23 mouse cellular contexts compared by ENCODE assay signal in the genomic region with DNA sequence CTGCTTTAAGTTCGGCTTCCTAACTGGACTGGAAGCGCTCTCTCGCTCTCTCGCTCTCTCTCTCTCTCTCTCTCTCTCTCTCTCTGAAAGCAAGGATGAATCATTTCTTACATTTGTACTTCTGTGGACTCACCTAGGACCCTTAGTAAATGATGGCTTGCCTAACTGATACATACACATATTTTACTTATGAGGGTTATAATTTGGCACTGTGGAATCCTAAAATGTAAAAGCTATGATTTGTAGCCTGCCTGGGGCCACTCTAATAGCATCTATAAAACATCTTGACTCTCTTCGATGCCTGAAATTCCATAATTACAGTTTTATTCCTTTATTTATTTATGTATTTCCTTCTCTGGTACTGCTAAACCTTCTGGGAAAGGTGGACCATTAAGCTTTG. TPM values are rescaled to one million over a fixed set of nuclear protein-coding genes. Genes with fewer than 3 reads are reported as not detected.
DNase-seq lines count a peak whose midpoint lies in the region; ATAC-seq and TF ChIP-seq lines count a peak whose summit lies in the region.
"Had no signal": no experiment of that assay in that cellular context is flagged by ENCODE, and none has a peak within 500 bp of the region (broad histone marks: within the 10 kb centered on the region; RNA-seq: fewer than 3 reads in every experiment).

No protein-coding gene starts in this region.

- no peak for ATAC-seq in kidney, postnatal 0 days (replicated peaks; ENCODE audit: low FRiP score, low read depth)
- ATAC-seq in midbrain, embryonic 13.5 days: no peak
- ATAC-seq in neural tube, embryonic 14.5 days (ENCODE audit: low read depth): peak; percentile 69; the same call in 1 of the 2 replicates
- ATAC-seq in neural tube, embryonic 15.5 days (ENCODE audit: low FRiP score): peak; percentile 56
- no peak for ATAC-seq in liver, embryonic 12.5 days

- H3K27ac ChIP-seq in kidney, postnatal 0 days: no peak overlapping the region
- H3K27ac ChIP-seq in midbrain, embryonic 10.5 days (replicated peaks): peak overlapping the region; percentile 38; the same call in 1 of the 2 replicates
- H3K27ac ChIP-seq in midbrain, embryonic 13.5 days: no peak overlapping the region
- H3K27ac ChIP-seq in neural tube, embryonic 14.5 days (ENCODE audit: low read depth, low read length): no peak overlapping the region
- no peak overlapping the region for H3K27ac ChIP-seq in neural tube, embryonic 15.5 days (replicated peaks)
- no peak overlapping the region for H3K27ac ChIP-seq in liver, embryonic 12.5 days
- H3K27ac ChIP-seq: embryonic facial prominence, embryonic 13.5 days; embryonic facial prominence, embryonic 15.5 days; forebrain, embryonic 10.5 days; forebrain, embryonic 12.5 days had no signal

- H3K9me3 ChIP-seq in kidney, postnatal 0 days (replicated peaks; ENCODE audit: low read length): no peaks in the 10 kb centered on the region
- H3K9me3 ChIP-seq in midbrain, embryonic 10.5 days (replicated peaks): no peaks in the 10 kb centered on the region
- H3K9me3 ChIP-seq in midbrain, embryonic 13.5 days: no peaks in the 10 kb centered on the region
- no peaks in the 10 kb centered on the region for H3K9me3 ChIP-seq in neural tube, embryonic 14.5 days (ENCODE audit: control insufficient read depth, low read length)
- H3K9me3 ChIP-seq in neural tube, embryonic 15.5 days (replicated peaks): no peaks in the 10 kb centered on the region
- H3K9me3 ChIP-seq in liver, embryonic 12.5 days (replicated peaks): no peaks in the 10 kb centered on the region
- H3K9me3 ChIP-seq: embryonic facial prominence, embryonic 13.5 days; embryonic facial prominence, embryonic 15.5 days; forebrain, embryonic 10.5 days; forebrain, embryonic 12.5 days had no signal

- no peak overlapping the region for H3K4me3 ChIP-seq in kidney, postnatal 0 days (replicated peaks; ENCODE audit: low read depth, low read length)
- H3K4me3 ChIP-seq in midbrain, embryonic 10.5 days: no peak overlapping the region
- H3K4me3 ChIP-seq in midbrain, embryonic 13.5 days (replicated peaks): no peak overlapping the region
- no peak overlapping the region for H3K4me3 ChIP-seq in neural tube, embryonic 14.5 days (ENCODE audit: low read depth, low read length)
- no peak overlapping the region for H3K4me3 ChIP-seq in neural tube, embryonic 15.5 days (replicated peaks)
- no peak overlapping the region for H3K4me3 ChIP-seq in liver, embryonic 12.5 days
- H3K4me3 ChIP-seq: embryonic facial prominence, embryonic 13.5 days; embryonic facial prominence, embryonic 15.5 days; erythroblast, embryonic 14.5 days; forebrain, embryonic 10.5 days; forebrain, embryonic 12.5 days had no signal

- DNase-seq in kidney, postnatal 0 days (ENCODE audit: low spot score): peak; percentile 71
- no peak for DNase-seq in kidney, postnatal 10 days
- DNase-seq in midbrain, embryonic 10.5 days (ENCODE audit: low spot score): no peak
- DNase-seq: adrenal gland, adult 2 months; adrenal gland, postnatal 10 days; adrenal gland, postnatal 25 days; cerebellum, adult 11 months; cerebellum, adult 18-20 months; cerebellum, adult 8-10 months; cerebellum, adult 9-11 months; cerebellum, postnatal 14 days; cerebellum, postnatal 36 days; embryo, embryonic 11 days had no signal

- no peaks in the 10 kb centered on the region for H3K27me3 ChIP-seq in kidney, postnatal 0 days (ENCODE audit: insufficient read depth, low read length)
- no peaks in the 10 kb centered on the region for H3K27me3 ChIP-seq in midbrain, embryonic 10.5 days (ENCODE audit: low read depth, poor library complexity, severe bottlenecking)
- H3K27me3 ChIP-seq in midbrain, embryonic 13.5 days: no peaks in the 10 kb centered on the region
- H3K27me3 ChIP-seq in neural tube, embryonic 14.5 days (ENCODE audit: control insufficient read depth, insufficient read depth, low read length): no peaks in the 10 kb centered on the region
- H3K27me3 ChIP-seq in neural tube, embryonic 15.5 days (replicated peaks): no peaks in the 10 kb centered on the region
- H3K27me3 ChIP-seq in liver, embryonic 12.5 days (replicated peaks): no peaks in the 10 kb centered on the region
- H3K27me3 ChIP-seq: embryonic facial prominence, embryonic 13.5 days; embryonic facial prominence, embryonic 15.5 days; forebrain, embryonic 12.5 days had no signal

- no peak overlapping the region for H3K9ac ChIP-seq in kidney, postnatal 0 days (ENCODE audit: low read depth, low read length)
- H3K9ac ChIP-seq in midbrain, embryonic 13.5 days (replicated peaks): no peak overlapping the region
- no peak overlapping the region for H3K9ac ChIP-seq in neural tube, embryonic 14.5 days (replicated peaks; ENCODE audit: low read depth, low read length)
- no peak overlapping the region for H3K9ac ChIP-seq in neural tube, embryonic 15.5 days (replicated peaks)
- no peak overlapping the region for H3K9ac ChIP-seq in liver, embryonic 12.5 days
- H3K9ac ChIP-seq: embryonic facial prominence, embryonic 13.5 days; embryonic facial prominence, embryonic 15.5 days; forebrain, embryonic 12.5 days had no signal

- H3K4me1 ChIP-seq in kidney, postnatal 0 days (replicated peaks; ENCODE audit: insufficient read depth, low read length): no peaks in the 10 kb centered on the region
- peaks cover 14% of the 10 kb centered on the region for H3K4me1 ChIP-seq in midbrain, embryonic 10.5 days
- no peaks in the 10 kb centered on the region for H3K4me1 ChIP-seq in midbrain, embryonic 13.5 days (replicated peaks)
- no peaks in the 10 kb centered on the region for H3K4me1 ChIP-seq in neural tube, embryonic 14.5 days (ENCODE audit: control insufficient read depth, insufficient read depth, low read length)
- peaks cover 10% of the 10 kb centered on the region; the same call in 1 of the 2 replicates for H3K4me1 ChIP-seq in neural tube, embryonic 15.5 days
- H3K4me1 ChIP-seq in liver, embryonic 12.5 days: no peaks in the 10 kb centered on the region
- H3K4me1 ChIP-seq: embryonic facial prominence, embryonic 13.5 days had no signal

- H3K4me2 ChIP-seq in kidney, postnatal 0 days (ENCODE audit: low read length): no peak overlapping the region
- H3K4me2 ChIP-seq in midbrain, embryonic 13.5 days (replicated peaks): no peak overlapping the region
- no peak overlapping the region for H3K4me2 ChIP-seq in neural tube, embryonic 14.5 days (ENCODE audit: low read depth, low read length)
- no peak overlapping the region for H3K4me2 ChIP-seq in neural tube, embryonic 15.5 days
- no peak overlapping the region for H3K4me2 ChIP-seq in liver, embryonic 12.5 days
- H3K4me2 ChIP-seq: embryonic facial prominence, embryonic 13.5 days; embryonic facial prominence, embryonic 15.5 days; forebrain, embryonic 12.5 days had no signal

- H3K36me3 ChIP-seq in kidney, postnatal 0 days (ENCODE audit: insufficient read depth, low read length): no peaks in the 10 kb centered on the region
- H3K36me3 ChIP-seq in midbrain, embryonic 10.5 days: no peaks in the 10 kb centered on the region
- no peaks in the 10 kb centered on the region for H3K36me3 ChIP-seq in midbrain, embryonic 13.5 days
- H3K36me3 ChIP-seq in neural tube, embryonic 14.5 days (ENCODE audit: control insufficient read depth, insufficient read depth, low read length): no peaks in the 10 kb centered on the region
- H3K36me3 ChIP-seq in neural tube, embryonic 15.5 days: no peaks in the 10 kb centered on the region
- H3K36me3 ChIP-seq in liver, embryonic 12.5 days: no peaks in the 10 kb centered on the region
- H3K36me3 ChIP-seq: embryonic facial prominence, embryonic 13.5 days; embryonic facial prominence, embryonic 15.5 days; forebrain, embryonic 10.5 days; forebrain, embryonic 12.5 days had no signal

- WGBS in kidney, postnatal 0 days: 67% methylated on average over 5 of the region's 5 CpGs
- 92% methylated on average over 5 of the region's 5 CpGs for WGBS in midbrain, embryonic 10.5 days
- 82% methylated on average over 5 of the region's 5 CpGs for WGBS in midbrain, embryonic 13.5 days
- 79% methylated on average over 5 of the region's 5 CpGs for WGBS in neural tube, embryonic 14.5 days
- WGBS in neural tube, embryonic 15.5 days: 78% methylated on average over 5 of the region's 5 CpGs
- WGBS in liver, embryonic 12.5 days (ENCODE audit: insufficient replicate concordance): 74% methylated on average over 5 of the region's 5 CpGs

- TF ChIP-seq CTCF in kidney, postnatal 0 days (IDR thresholded peaks at IDR 0.05; ENCODE audit: low read depth): no peak

RNA-seq across cellular contexts. Expression of a gene that starts 18.6 kb away (rescaled TPM):
- 2.3 and 2.6 TPM in 2 replicates for polyA plus RNA-seq in kidney, postnatal 0 days (2015; fragmentation: Nextera tagmentation; extraction: Ambion mirVana)
- 0.48 and 0.92 TPM in 2 replicates for polyA plus RNA-seq in midbrain, embryonic 10.5 days (2016; fragmentation: Nextera tagmentation; extraction: Ambion mirVana)
- polyA plus RNA-seq in midbrain, embryonic 13.5 days (2015; fragmentation: Nextera tagmentation; extraction: Ambion mirVana): 0.70 and 0.94 TPM in 2 replicates
- polyA plus RNA-seq in neural tube, embryonic 14.5 days (2014; fragmentation: Nextera tagmentation; extraction: Ambion mirVana): 3.3 and 5.4 TPM in 2 replicates
- 2.7 and 3.9 TPM in 2 replicates for polyA plus RNA-seq in neural tube, embryonic 15.5 days (2015; fragmentation: Nextera tagmentation; extraction: Ambion mirVana)
- polyA plus RNA-seq in liver, embryonic 12.5 days (2016; fragmentation: Nextera tagmentation; extraction: Ambion mirVana): 0.73 and 0.89 TPM in 2 replicates
- polyA plus RNA-seq: C2C12 had no signal

Comparison
In these comparisons a context has a peak if more than half of its experiments do, and no peak if none do; other contexts are left out.
1. ATAC-seq: peak in neural tube, embryonic 14.5 days (single experiment) and neural tube, embryonic 15.5 days (single experiment); none in kidney, postnatal 0 days (single experiment), midbrain, embryonic 13.5 days (single experiment) and liver, embryonic 12.5 days (single experiment).